Mouse (Mus musculus): ENCODE measurements around the gene Tanc1. TPM values are rescaled to one million over a fixed set of nuclear protein-coding genes. Genes with fewer than 3 reads are reported as not detected.

Tanc1 gene
- polyA plus RNA-seq, 1 experiment = 7.2 TPM

- Histone ChIP-seq H3K27ac (ENCODE audit: insufficient read depth, low read depth, low read length) (no peak overlapping the region), H3K36me3 (ENCODE audit: control insufficient read depth, insufficient read depth, low read length) (no peaks in the 10 kb centered on the region), H3K27me3 (ENCODE audit: control insufficient read depth, insufficient read depth, low read length) (no peaks in the 10 kb centered on the region), H3K4me1 (ENCODE audit: control insufficient read depth, insufficient read depth, insufficient read length, low read length) (no peaks in the 10 kb centered on the region), H3K4me3 (ENCODE audit: low read depth, low read length) (no peak overlapping the region)
- 88% methylated on average over 10 of the region's 10 CpGs for WGBS
- no peak for TF ChIP-seq CTCF (IDR thresholded peaks at IDR 0.05; ENCODE audit: extremely low read depth, insufficient read length, insufficient replicate concordance, low read depth, low read length)
- no peak for TF ChIP-seq POLR2A (IDR thresholded peaks at IDR 0.05; ENCODE audit: low read depth, low read length)
Observed at GRCm38 (mm10) chr2:59587387-59588095, 24.3 kb upstream of the Tanc1 start.

DNA sequence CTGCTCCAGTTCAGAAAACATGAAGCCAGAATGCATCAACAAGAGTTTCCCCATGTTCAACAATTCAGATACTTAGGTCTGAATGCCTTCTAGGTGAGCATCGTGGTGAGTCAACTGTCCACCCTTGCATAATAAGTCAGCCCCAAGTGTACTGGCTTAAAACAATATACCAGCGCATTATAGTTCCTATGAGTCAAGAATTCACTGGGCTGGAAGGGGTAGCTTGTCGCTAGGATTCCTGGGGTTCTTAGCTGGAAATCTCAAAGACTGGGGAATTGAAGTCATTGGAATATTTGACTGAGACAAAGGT is 23.8 kb upstream of the Tanc1 start:
- 92% methylated on average over 3 of the region's 3 CpGs for WGBS
- Histone ChIP-seq H3K27ac (ENCODE audit: insufficient read depth, low read depth, low read length) (no peak overlapping the region), H3K36me3 (ENCODE audit: control insufficient read depth, insufficient read depth, low read length) (no peaks in the 10 kb centered on the region), H3K27me3 (ENCODE audit: control insufficient read depth, insufficient read depth, low read length) (no peaks in the 10 kb centered on the region), H3K4me1 (ENCODE audit: control insufficient read depth, insufficient read depth, insufficient read length, low read length) (no peaks in the 10 kb centered on the region), H3K4me3 (ENCODE audit: low read depth, low read length) (no peak overlapping the region)
- no peak for TF ChIP-seq CTCF (IDR thresholded peaks at IDR 0.05; ENCODE audit: extremely low read depth, insufficient read length, insufficient replicate concordance, low read depth, low read length)
- TF ChIP-seq POLR2A (IDR thresholded peaks at IDR 0.05; ENCODE audit: low read depth, low read length) = no peak

DNA sequence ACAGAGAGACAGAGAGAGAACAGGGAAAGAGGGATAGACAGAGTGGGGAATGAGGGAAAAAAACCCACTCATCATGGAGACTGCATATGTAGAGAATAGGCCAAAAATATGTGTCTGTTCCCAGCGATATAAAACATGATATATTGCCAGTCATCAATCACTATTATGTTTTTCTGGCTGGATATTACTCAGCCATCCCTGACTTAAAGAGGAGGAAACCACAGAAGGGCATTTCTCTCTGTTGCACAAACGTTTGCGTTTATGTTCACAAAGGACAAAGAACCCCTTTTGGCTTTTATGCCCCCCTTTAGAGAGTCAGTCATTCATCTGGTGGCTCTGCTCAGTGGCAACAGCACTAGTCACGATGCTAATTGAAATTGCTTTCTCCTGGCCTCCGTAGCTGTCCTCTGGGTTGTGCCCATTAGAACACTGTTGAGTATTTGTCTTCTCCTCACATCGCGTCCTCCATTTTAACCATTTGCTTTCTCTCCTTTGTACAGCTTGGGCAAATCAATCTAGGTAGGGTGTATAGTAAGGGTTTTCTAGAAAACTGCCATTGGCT is 18.4 kb upstream of the Tanc1 start:
- H3K36me3 ChIP-seq (ENCODE audit: control insufficient read depth, insufficient read depth, low read length) = no peaks in the 10 kb centered on the region
- no peak overlapping the region for H3K4me3 ChIP-seq (ENCODE audit: low read depth, low read length)
- peaks cover 3% of the 10 kb centered on the region for H3K4me1 ChIP-seq (ENCODE audit: control insufficient read depth, insufficient read depth, insufficient read length, low read length)
- no peak overlapping the region for H3K27ac ChIP-seq (ENCODE audit: insufficient read depth, low read depth, low read length)
- 63% methylated on average over 7 of the region's 7 CpGs for WGBS
- H3K27me3 ChIP-seq (ENCODE audit: control insufficient read depth, insufficient read depth, low read length) = no peaks in the 10 kb centered on the region
- TF ChIP-seq POLR2A (IDR thresholded peaks at IDR 0.05; ENCODE audit: low read depth, low read length) = no peak
- no peak for TF ChIP-seq CTCF (IDR thresholded peaks at IDR 0.05; ENCODE audit: extremely low read depth, insufficient read length, insufficient replicate concordance, low read depth, low read length)

GRCm38 (mm10) chr2:59594095-59594494 is 17.7 kb upstream of the Tanc1 start:
- TF ChIP-seq POLR2A (IDR thresholded peaks at IDR 0.05; ENCODE audit: low read depth, low read length) (no peak), CTCF (IDR thresholded peaks at IDR 0.05; ENCODE audit: extremely low read depth, insufficient read length, insufficient replicate concordance, low read depth, low read length) (no peak)
- H3K4me1 ChIP-seq (ENCODE audit: control insufficient read depth, insufficient read depth, insufficient read length, low read length) = peaks cover 6% of the 10 kb centered on the region
- H3K36me3 ChIP-seq (ENCODE audit: control insufficient read depth, insufficient read depth, low read length) = no peaks in the 10 kb centered on the region
- H3K27ac ChIP-seq (ENCODE audit: insufficient read depth, low read depth, low read length) = no peak overlapping the region
- no peak overlapping the region for H3K4me3 ChIP-seq (ENCODE audit: low read depth, low read length)
- no peaks in the 10 kb centered on the region for H3K27me3 ChIP-seq (ENCODE audit: control insufficient read depth, insufficient read depth, low read length)
- 75% methylated on average over 6 of the region's 6 CpGs for WGBS

DNA sequence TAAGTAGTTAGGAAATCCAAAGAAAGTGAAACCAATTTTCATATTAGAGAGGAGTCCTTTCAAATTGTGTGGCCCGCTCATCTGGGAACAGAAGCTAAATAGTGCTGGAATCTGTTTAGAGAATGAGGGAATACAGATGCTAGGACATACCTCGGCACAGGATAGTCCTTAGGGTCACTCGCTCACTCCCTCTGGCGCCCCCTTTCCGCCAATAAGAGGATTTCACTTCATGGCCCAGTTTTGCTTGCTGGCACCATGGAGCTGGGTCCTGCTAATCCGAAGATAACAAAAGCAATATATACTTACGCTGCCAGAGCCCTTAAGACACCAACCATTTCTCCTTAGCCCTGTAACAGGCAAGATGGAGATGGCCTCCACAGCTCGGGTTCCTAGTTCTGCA is 15.3 kb upstream of the Tanc1 start:
- H3K27me3 ChIP-seq (ENCODE audit: control insufficient read depth, insufficient read depth, low read length) = no peaks in the 10 kb centered on the region
- H3K36me3 ChIP-seq (ENCODE audit: control insufficient read depth, insufficient read depth, low read length) = no peaks in the 10 kb centered on the region
- 63% methylated on average over 8 of the region's 8 CpGs for WGBS
- H3K4me3 ChIP-seq (ENCODE audit: low read depth, low read length) = no peak overlapping the region
- H3K4me1 ChIP-seq (ENCODE audit: control insufficient read depth, insufficient read depth, insufficient read length, low read length) = peaks cover 12% of the 10 kb centered on the region
- H3K27ac ChIP-seq (ENCODE audit: insufficient read depth, low read depth, low read length) = no peak overlapping the region
- no peak for TF ChIP-seq POLR2A (IDR thresholded peaks at IDR 0.05; ENCODE audit: low read depth, low read length)
- TF ChIP-seq CTCF (IDR thresholded peaks at IDR 0.05; ENCODE audit: extremely low read depth, insufficient read length, insufficient replicate concordance, low read depth, low read length) = peak; percentile 27; the same call in 1 of the 2 replicates

DNA sequence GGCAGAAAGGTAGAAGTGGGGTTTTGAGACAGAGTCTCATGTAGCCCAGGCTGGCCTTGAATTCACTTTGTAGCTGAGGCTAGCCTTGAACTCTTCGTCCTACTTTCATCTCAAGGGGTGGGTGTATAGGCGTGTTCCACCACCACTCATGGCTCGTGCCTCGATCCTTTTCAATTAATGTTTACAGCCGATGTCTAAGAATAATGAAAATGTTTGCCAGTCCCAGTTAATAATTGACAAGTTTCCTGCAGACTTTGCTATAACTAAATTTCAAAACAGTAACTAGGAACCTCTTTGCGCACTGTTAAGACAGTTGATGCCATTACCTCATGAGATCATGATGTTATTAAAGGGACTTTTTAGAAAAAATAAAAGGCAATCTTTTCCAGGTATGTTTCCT is 13.6 kb upstream of the Tanc1 start:
- H3K4me1 ChIP-seq (ENCODE audit: control insufficient read depth, insufficient read depth, insufficient read length, low read length) = peaks cover 12% of the 10 kb centered on the region
- no peaks in the 10 kb centered on the region for H3K27me3 ChIP-seq (ENCODE audit: control insufficient read depth, insufficient read depth, low read length)
- 36% methylated on average over 6 of the region's 6 CpGs for WGBS
- H3K36me3 ChIP-seq (ENCODE audit: control insufficient read depth, insufficient read depth, low read length) = no peaks in the 10 kb centered on the region
- TF ChIP-seq POLR2A (IDR thresholded peaks at IDR 0.05; ENCODE audit: low read depth, low read length) = no peak
- TF ChIP-seq CTCF (IDR thresholded peaks at IDR 0.05; ENCODE audit: extremely low read depth, insufficient read length, insufficient replicate concordance, low read depth, low read length) = no peak
- 0 out of 2 replicates have a peak overlapping the region, but pooled peaks have one; percentile 41 for H3K27ac ChIP-seq (ENCODE audit: insufficient read depth, low read depth, low read length)
- no peak overlapping the region for H3K4me3 ChIP-seq (ENCODE audit: low read depth, low read length)

GRCm38 (mm10) chr2:59598894-59599293 is 12.9 kb upstream of the Tanc1 start:
- H3K27ac ChIP-seq (ENCODE audit: insufficient read depth, low read depth, low read length) = peak overlapping the region; percentile 41; the same call in 1 of the 2 replicates
- no peak overlapping the region for H3K4me3 ChIP-seq (ENCODE audit: low read depth, low read length)
- H3K27me3 ChIP-seq (ENCODE audit: control insufficient read depth, insufficient read depth, low read length) = no peaks in the 10 kb centered on the region
- TF ChIP-seq POLR2A (IDR thresholded peaks at IDR 0.05; ENCODE audit: low read depth, low read length) = no peak
- TF ChIP-seq CTCF (IDR thresholded peaks at IDR 0.05; ENCODE audit: extremely low read depth, insufficient read length, insufficient replicate concordance, low read depth, low read length) = no peak
- WGBS = 12% methylated on average over 4 of the region's 4 CpGs
- H3K4me1 ChIP-seq (ENCODE audit: control insufficient read depth, insufficient read depth, insufficient read length, low read length) = peaks cover 12% of the 10 kb centered on the region
- no peaks in the 10 kb centered on the region for H3K36me3 ChIP-seq (ENCODE audit: control insufficient read depth, insufficient read depth, low read length)

Measured in small intestine, adult 2 months (tissue).